Mouse (Mus musculus) macrophage (primary cell): ENCODE data around the gene Fsd2. TPM values are rescaled to one million over a fixed set of nuclear protein-coding genes. Genes with fewer than 3 reads are reported as not detected.

Source experiments
- H3K27ac ChIP-seq: fragments of 350-480 bp; formaldehyde crosslinking; 2 replicates; pipeline ENCODE4 v1.9.0; 2021
- H3K36me3 ChIP-seq: fragments of 350-480 bp; formaldehyde crosslinking; 2 replicates; pipeline ENCODE4 v1.9.0; 2021; ENCODE audit errors: inconsistent target
- H3K4me3 ChIP-seq: fragments of 350-480 bp; formaldehyde crosslinking; 2 replicates; pipeline ENCODE4 v1.9.0; 2021; ENCODE audit errors: inconsistent target
- H3K79me2 ChIP-seq: fragments of 350-480 bp; formaldehyde crosslinking; 2 replicates; pipeline ENCODE4 v1.9.0; 2021; ENCODE audit errors: inconsistent target
- WGBS: methylation state at CpG from one replicate; pipeline ENCODE4 v1.1.7; 2026; ENCODE audit warnings: inconsistent platforms; ENCODE audit not compliant: missing documents; 5-methylcytosine and 5-hydroxymethylcytosine counted together
- polyA plus RNA-seq: library from polyadenylated mRNA; stranded (reverse); fragments of 250-400 nt; gene quantifications from 3 replicates; pipeline ENCODE4 v1.2.4, GENCODE M21; 2018; ENCODE audit warnings: inconsistent platforms

Fsd2 gene
- polyA plus RNA-seq, 1 experiment from 2014 or later: 0.30 TPM

- H3K27ac ChIP-seq: no peak overlapping the region
- peaks cover 24% of the 10 kb centered on the region; the same call in 1 of the 2 replicates for H3K79me2 ChIP-seq
- 97% methylated on average over 7 of the region's 7 CpGs for WGBS
- peaks cover 44% of the 10 kb centered on the region for H3K36me3 ChIP-seq
- no peak overlapping the region for H3K4me3 ChIP-seq
Measured at GRCm38 (mm10) chr7:81585326-81585725, 18.6 kb upstream of the Fsd2 start.

DNA sequence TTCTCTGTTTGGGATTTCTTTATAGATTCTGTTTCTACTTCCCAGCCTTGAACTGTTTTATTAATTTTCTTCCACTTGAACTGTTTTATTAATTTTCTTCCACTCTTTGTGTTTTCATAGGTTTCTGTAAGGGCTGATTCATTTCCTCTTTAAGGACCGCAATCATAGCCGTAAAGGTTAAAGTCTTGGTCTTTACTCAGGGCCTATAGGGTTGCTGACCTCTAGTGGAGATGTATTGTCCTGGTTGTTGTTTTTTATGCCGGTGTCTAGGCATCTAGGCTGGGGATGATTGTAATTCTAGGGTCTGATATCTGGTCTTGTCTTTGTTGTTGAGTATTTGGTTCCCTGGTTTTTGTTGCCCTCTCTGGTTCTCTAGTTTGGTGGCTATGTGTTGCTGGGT, 16.8 kb upstream of the Fsd2 start:
- 86% methylated on average over 3 of the region's 3 CpGs for WGBS
- Histone ChIP-seq H3K79me2 (peaks cover 42% of the 10 kb centered on the region; the same call in 1 of the 2 replicates), H3K4me3 (no peak overlapping the region), H3K27ac (no peak overlapping the region), H3K36me3 (peaks cover 41% of the 10 kb centered on the region)

DNA sequence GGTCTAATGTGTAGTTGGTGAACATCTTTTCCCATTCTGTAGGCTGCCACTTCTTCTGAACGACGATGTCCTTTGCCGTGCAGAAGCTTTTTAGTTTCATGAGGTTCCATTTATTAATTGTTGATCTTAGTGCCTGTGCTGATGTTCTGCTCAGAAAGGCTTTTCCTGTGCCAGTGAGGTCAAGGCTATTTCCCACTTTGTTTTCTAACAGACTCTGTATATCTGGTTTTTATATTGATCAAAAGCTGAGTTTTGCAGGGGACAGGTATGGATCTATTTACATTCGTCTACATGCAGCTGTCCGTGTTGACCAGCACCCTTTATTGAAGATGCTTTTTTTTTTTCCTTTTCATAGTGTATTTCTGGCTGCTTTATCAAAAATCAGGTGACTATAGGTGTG, 12.6 kb upstream of the Fsd2 start:
- Histone ChIP-seq H3K27ac (no peak overlapping the region), H3K79me2 (peaks cover 76% of the 10 kb centered on the region), H3K4me3 (no peak overlapping the region), H3K36me3 (0 out of 2 replicates have a peak, but pooled peaks cover 18% of the 10 kb centered on the region)
- 96% methylated on average over 5 of the region's 5 CpGs for WGBS

DNA sequence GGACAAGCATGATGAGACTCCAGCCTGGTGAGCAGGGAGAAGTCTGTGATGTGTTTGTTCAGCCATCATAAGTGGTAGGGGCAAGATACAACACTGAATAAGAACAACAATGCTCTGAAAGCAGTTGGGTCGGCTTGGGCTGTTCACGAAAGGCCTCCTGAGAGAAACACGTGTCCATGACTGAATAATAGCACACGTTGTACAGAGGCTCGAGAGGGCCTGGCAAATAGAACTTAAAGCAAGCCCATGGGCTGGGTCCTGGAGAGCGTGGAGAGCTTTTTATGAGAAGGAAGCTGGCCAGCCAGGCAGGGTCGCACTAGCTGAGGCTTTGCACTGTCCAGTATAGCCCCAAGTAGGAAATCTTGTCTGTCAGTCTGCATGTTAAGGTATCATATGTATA, 11.7 kb upstream of the Fsd2 start:
- WGBS: 97% methylated on average over 7 of the region's 7 CpGs
- H3K4me3 ChIP-seq: no peak overlapping the region
- H3K79me2 ChIP-seq: peaks cover 85% of the 10 kb centered on the region
- 0 out of 2 replicates have a peak, but pooled peaks cover 18% of the 10 kb centered on the region for H3K36me3 ChIP-seq
- peak overlapping the region; percentile 37 for H3K27ac ChIP-seq

GRCm38 (mm10) chr7:81577872-81578271, 11.1 kb upstream of the Fsd2 start:
- Histone ChIP-seq H3K79me2 (peaks cover 90% of the 10 kb centered on the region), H3K27ac (0 out of 2 replicates have a peak overlapping the region, but pooled peaks have one; percentile 37), H3K4me3 (no peak overlapping the region), H3K36me3 (0 out of 2 replicates have a peak, but pooled peaks cover 18% of the 10 kb centered on the region)
- 36% methylated on average over 3 of the region's 3 CpGs for WGBS

GRCm38 (mm10) chr7:81575606-81576005, 8.9 kb upstream of the Fsd2 start:
- H3K27ac ChIP-seq: no peak overlapping the region
- H3K36me3 ChIP-seq: 0 out of 2 replicates have a peak, but pooled peaks cover 18% of the 10 kb centered on the region
- 82% methylated on average over 8 of the region's 10 CpGs for WGBS
- peaks cover 80% of the 10 kb centered on the region for H3K79me2 ChIP-seq
- no peak overlapping the region for H3K4me3 ChIP-seq

DNA sequence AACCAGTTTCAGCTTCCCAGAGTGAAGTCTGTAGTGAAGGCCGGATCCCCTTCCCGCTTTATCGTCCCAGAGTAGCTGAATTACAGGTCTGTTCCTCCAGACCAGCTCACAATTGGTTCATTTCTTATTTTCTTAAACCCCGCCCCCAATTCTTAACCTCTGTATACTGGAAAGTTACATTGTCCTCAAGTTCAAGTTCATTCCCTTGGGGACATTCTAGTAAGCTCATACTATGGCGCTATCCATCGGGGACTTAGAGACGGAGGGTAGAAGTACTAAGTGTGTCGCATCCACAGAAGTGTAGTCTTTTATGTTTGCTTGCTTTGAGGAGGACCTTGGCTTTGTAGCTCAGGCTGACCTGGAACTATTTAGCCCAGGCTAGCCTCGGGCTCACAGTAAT, 7.1 kb upstream of the Fsd2 start:
- no peak overlapping the region for H3K27ac ChIP-seq
- 95% methylated on average over 9 of the region's 9 CpGs for WGBS
- H3K4me3 ChIP-seq: no peak overlapping the region
- 0 out of 2 replicates have a peak, but pooled peaks cover 14% of the 10 kb centered on the region for H3K36me3 ChIP-seq
- H3K79me2 ChIP-seq: peaks cover 62% of the 10 kb centered on the region

GRCm38 (mm10) chr7:81573397-81573796, 6.7 kb upstream of the Fsd2 start:
- Histone ChIP-seq H3K79me2 (peaks cover 58% of the 10 kb centered on the region), H3K36me3 (0 out of 2 replicates have a peak, but pooled peaks cover 13% of the 10 kb centered on the region), H3K4me3 (no peak overlapping the region), H3K27ac (no peak overlapping the region)
- WGBS: 81% methylated on average over 6 of the region's 6 CpGs

DNA sequence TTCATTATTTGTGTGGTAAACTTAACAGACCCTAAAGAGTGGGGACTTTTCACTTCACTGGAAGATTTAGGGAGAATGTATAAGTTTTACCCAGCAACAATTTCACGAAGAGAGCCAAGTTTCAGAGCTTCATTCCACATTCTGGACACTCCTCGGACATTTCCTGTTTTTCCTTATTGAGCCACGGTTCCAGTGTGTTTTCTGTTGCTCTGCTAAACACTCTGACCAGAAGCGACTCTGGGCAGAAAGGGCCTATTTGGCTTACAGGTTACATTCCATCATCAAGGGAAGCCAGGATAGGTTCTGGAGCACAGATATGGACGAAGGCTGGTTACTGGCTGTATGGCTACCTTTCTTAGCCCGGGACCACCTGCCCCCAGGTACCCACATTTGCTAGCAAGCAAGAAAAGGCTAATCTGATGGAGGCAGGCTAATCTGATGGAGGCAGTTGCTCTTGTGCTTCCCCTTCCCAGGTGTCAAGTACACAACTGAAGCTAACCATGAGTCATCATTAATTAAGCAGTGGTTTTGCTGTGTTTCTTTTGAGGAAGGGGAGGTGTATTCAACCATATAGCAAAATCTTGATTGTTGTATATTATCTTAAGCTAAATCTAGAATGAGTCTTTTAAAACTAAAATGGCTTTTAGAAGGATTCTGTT, 6.0 kb upstream of the Fsd2 start:
- WGBS: 46% methylated on average over 6 of the region's 6 CpGs
- Histone ChIP-seq H3K27ac (peak overlapping the region; percentile 46), H3K79me2 (peaks cover 56% of the 10 kb centered on the region), H3K36me3 (0 out of 2 replicates have a peak, but pooled peaks cover 13% of the 10 kb centered on the region), H3K4me3 (peak overlapping the region; percentile 77)

- WGBS: 3% methylated on average over 15 of the region's 15 CpGs
- Histone ChIP-seq H3K4me3 (peak overlapping the region; percentile 77), H3K27ac (peak overlapping the region; percentile 46), H3K79me2 (peaks cover 52% of the 10 kb centered on the region), H3K36me3 (0 out of 2 replicates have a peak, but pooled peaks cover 13% of the 10 kb centered on the region)
Measured at GRCm38 (mm10) chr7:81571941-81572441, 5.2 kb upstream of the Fsd2 start.

DNA sequence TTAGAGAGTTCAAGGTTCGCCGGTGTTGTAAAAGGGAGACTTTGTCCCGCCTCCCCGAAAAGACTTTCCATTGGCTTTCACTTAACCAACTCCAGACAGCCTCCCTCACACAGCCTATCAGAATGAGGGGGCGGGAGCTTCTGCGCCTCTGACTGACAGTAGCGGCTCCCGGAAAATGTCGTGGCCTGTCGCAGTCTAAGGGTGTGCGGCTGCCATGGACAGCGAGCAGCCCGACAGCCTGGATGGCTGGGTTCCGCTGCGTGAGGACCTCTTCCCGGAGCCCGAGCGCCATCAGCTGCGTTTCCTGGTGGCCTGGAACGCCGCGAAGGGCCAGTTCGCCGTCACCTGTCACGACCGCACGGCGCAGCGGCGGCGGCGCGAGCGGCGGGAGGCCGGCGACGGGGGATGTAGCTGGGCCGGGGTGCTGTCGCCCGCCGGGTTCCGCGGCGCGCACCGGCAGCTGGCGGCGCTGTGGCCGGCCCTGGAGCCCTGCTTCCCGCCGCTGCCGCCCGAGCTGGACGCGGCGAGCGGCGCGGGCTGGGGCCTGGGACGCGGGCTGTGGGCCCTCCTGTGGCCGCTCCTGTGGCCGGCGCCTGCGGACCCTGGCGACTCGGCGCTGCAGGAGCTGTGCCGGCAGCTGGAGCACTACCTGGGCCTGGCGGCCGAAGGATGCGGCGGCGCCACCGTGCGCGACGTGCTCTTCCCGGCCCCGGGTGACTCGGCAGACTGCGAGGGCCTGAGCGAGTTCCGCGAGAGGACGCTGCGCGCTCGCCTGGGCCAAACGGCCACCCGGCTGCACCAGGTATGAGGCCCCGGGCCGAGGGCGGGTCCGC, 4.6 kb upstream of the Fsd2 start, which contains the start of gene Whamm:
Gene Whamm, plus strand, starts transcription at position 159 of the 833 bp plus-strand sequence.
- peak within 1 kb of the TSS; percentile 46 for H3K27ac ChIP-seq
- peaks cover 45% of the 10 kb centered on the region for H3K79me2 ChIP-seq
- peak within 1 kb of the TSS; percentile 77 for H3K4me3 ChIP-seq
- 0 out of 2 replicates have a peak, but pooled peaks cover 13% of the 10 kb centered on the region for H3K36me3 ChIP-seq
- WGBS: under 1% methylated on average over 95 of the region's 96 CpGs

DNA sequence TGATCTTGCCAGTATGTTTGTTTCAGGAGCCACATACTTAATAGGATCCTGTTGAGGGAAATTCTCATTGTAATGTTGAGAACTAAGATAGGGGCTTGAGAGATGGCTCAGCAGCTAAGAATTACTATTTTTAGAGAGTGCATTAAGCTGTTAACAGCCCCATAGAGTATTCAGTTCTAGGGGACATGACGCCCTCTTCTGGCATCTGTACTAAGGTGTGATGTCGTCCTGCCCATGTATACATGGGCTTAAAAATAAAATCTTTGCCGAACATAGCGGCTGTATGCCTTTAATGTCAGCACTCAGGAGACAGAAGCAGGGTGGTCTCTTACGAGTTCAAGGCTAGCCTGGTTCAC, 4.0 kb upstream of the Fsd2 start:
- WGBS: 6% methylated on average over 5 of the region's 5 CpGs
- Histone ChIP-seq H3K79me2 (peaks cover 39% of the 10 kb centered on the region), H3K27ac (no peak overlapping the region), H3K36me3 (0 out of 2 replicates have a peak, but pooled peaks cover 10% of the 10 kb centered on the region), H3K4me3 (peak overlapping the region; percentile 27)

DNA sequence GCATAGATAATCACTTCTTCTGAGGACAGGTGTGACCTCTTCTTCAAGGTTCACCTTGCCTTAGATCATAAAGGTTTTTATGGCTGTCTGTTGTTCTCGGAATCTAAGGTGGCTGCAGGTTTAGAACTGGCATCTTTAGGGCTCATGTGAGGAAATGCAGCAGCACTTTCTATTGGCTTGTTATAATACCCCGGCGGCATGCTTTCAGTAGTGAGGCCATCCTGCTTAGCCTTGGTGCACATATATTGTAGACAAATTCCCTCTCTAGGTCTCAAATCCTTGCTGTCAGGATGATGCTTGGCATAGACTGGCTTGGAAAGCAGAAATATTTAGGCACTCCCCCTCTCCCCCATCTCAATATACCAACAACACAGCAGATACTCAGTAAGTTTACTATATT, 3.5 kb upstream of the Fsd2 start:
- H3K36me3 ChIP-seq: 0 out of 2 replicates have a peak, but pooled peaks cover 5% of the 10 kb centered on the region
- peaks cover 34% of the 10 kb centered on the region for H3K79me2 ChIP-seq

DNA sequence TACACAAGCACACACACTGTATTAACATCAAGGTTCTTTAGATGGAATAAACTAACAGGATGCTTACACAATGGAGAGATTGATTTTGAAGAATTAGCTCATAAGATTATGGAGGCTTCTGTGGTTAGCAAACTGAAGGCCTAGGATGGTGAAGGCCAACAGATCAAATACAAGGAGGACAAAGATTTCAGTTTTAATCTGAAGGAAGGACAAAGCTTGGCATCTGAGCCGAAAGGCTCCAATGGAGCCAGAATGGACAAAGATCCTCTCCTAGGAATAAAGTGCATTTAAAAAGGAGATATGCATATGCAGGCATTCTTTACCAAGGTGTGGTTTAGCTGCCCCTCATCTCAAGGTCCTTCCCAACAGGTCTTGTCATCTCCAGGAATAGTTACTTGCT, 3.1 kb upstream of the Fsd2 start:
- H3K79me2 ChIP-seq: peaks cover 30% of the 10 kb centered on the region
- WGBS: 93% methylated on average over 1 of the region's 1 CpGs
- 0 out of 2 replicates have a peak, but pooled peaks cover under 1% of the 10 kb centered on the region for H3K36me3 ChIP-seq
- no peak overlapping the region for H3K27ac ChIP-seq
- no peak overlapping the region for H3K4me3 ChIP-seq

More for the DNA sequence above, 3.5 kb upstream of the Fsd2 start:
- no peak overlapping the region for H3K27ac ChIP-seq
- WGBS: 89% methylated on average over 3 of the region's 3 CpGs
- no peak overlapping the region for H3K4me3 ChIP-seq
